Mouse (Mus musculus): ENCODE measurements around the gene Mgst2. TPM values are rescaled to one million over a fixed set of nuclear protein-coding genes. Genes with fewer than 3 reads are reported as not detected.

Mgst2 gene
- 2.8 and 3.6 TPM in 2 replicates for polyA plus RNA-seq (2012; rRNA removed)
- polyA plus RNA-seq (2014; fragmentation: Nextera tagmentation; extraction: Ambion mirVana): 19.0 and 20.8 TPM in 2 replicates

- WGBS (ENCODE audit: insufficient replicate concordance): 55% methylated on average over 4 of the region's 4 CpGs
- peak within 1 kb of the TSS; percentile 51 for H3K4me2 ChIP-seq (ENCODE audit: low read depth)
Measured at GRCm38 (mm10) chr3:51660060-51660459, at the start of gene Mgst2. Gene Mgst2, plus strand, starts transcription at chr3:51660360.

DNA sequence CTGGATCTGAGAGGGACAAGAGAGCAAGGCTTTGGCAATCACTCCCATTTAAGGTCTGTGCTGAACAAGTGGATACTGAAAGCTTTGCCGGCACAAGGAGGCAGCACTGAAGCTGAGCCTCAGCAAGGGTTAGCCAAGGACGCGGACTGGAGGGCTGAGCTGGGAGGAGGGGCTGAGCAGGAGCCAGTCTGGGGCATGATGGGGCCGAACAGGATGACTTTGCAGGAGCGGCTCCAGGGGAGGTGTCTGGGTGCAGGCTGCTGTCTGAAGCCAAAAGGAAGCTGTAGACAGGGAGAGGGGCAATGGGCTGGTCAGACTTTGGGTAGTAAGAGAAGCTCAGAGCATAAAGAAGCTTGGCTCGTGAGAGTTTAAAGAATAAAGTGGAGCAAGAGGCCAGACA lies 48.2 kb upstream of the Mgst2 start:
- ATAC-seq (ENCODE audit: insufficient read depth) (peak; percentile 43; the same call in 1 of the 2 replicates), DNase-seq (ENCODE audit: low read depth in 3 of 3, low spot score in 3 of 3) (peak; percentile 16 to 32 (median 22))
- no peaks in the 10 kb centered on the region for H3K27me3 ChIP-seq (ENCODE audit: control insufficient read depth, insufficient read depth, low read length)
- TF ChIP-seq EP300 (IDR thresholded peaks at IDR 0.05; ENCODE audit: low read depth) (no peak), CTCF (IDR thresholded peaks at IDR 0.05; ENCODE audit: low read depth) (peak; percentile 49)
- no peak overlapping the region for H3K4me3 ChIP-seq (ENCODE audit: insufficient read depth in 1 of 2, low read depth in 2 of 2, low read length in 2 of 2)
- no peak overlapping the region for H3K9ac ChIP-seq (replicated peaks)
- peaks cover 0 to 6% of the 10 kb centered on the region in 2 experiments; a peak in 2 of 4 replicates for H3K4me1 ChIP-seq (replicated peaks; ENCODE audit: control insufficient read depth in 2 of 2, insufficient read depth in 2 of 2, low read length in 1 of 2)
- no peaks in the 10 kb centered on the region for H3K36me3 ChIP-seq (replicated peaks; ENCODE audit: control insufficient read depth, insufficient read depth, low read depth)
- WGBS (ENCODE audit: insufficient replicate concordance): 4% methylated on average over 6 of the region's 6 CpGs
- no peaks in the 10 kb centered on the region for H3K9me3 ChIP-seq (ENCODE audit: control insufficient read depth, low read length)
- H3K4me2 ChIP-seq (ENCODE audit: low read depth): no peak overlapping the region
- H3K27ac ChIP-seq: no peak overlapping the region

More at GRCm38 (mm10) chr3:51660060-51660459, at the start of gene Mgst2:
- no peak for ATAC-seq (ENCODE audit: insufficient read depth)
- H3K9ac ChIP-seq (replicated peaks): peak within 1 kb of the TSS; percentile 37
- H3K27me3 ChIP-seq (ENCODE audit: control insufficient read depth, insufficient read depth, low read length): no peaks in the 10 kb centered on the region
- TF ChIP-seq EP300 (IDR thresholded peaks at IDR 0.05; ENCODE audit: low read depth): no peak
- TF ChIP-seq CTCF (IDR thresholded peaks at IDR 0.05; ENCODE audit: low read depth): no peak
- H3K4me1 ChIP-seq (replicated peaks; ENCODE audit: control insufficient read depth in 2 of 2, insufficient read depth in 2 of 2, low read length in 1 of 2): peaks cover 16 to 30% of the 10 kb centered on the region in 2 experiments
- no peaks in the 10 kb centered on the region for H3K9me3 ChIP-seq (ENCODE audit: control insufficient read depth, low read length)
- H3K36me3 ChIP-seq (replicated peaks; ENCODE audit: control insufficient read depth, insufficient read depth, low read depth): no peaks in the 10 kb centered on the region
- DNase-seq (ENCODE audit: low read depth in 3 of 3, low spot score in 3 of 3): no peak
- peak within 1 kb of the TSS; percentile 28 to 39 for H3K4me3 ChIP-seq (ENCODE audit: insufficient read depth in 1 of 2, low read depth in 2 of 2, low read length in 2 of 2)
- H3K27ac ChIP-seq: peak within 1 kb of the TSS; percentile 50

DNA sequence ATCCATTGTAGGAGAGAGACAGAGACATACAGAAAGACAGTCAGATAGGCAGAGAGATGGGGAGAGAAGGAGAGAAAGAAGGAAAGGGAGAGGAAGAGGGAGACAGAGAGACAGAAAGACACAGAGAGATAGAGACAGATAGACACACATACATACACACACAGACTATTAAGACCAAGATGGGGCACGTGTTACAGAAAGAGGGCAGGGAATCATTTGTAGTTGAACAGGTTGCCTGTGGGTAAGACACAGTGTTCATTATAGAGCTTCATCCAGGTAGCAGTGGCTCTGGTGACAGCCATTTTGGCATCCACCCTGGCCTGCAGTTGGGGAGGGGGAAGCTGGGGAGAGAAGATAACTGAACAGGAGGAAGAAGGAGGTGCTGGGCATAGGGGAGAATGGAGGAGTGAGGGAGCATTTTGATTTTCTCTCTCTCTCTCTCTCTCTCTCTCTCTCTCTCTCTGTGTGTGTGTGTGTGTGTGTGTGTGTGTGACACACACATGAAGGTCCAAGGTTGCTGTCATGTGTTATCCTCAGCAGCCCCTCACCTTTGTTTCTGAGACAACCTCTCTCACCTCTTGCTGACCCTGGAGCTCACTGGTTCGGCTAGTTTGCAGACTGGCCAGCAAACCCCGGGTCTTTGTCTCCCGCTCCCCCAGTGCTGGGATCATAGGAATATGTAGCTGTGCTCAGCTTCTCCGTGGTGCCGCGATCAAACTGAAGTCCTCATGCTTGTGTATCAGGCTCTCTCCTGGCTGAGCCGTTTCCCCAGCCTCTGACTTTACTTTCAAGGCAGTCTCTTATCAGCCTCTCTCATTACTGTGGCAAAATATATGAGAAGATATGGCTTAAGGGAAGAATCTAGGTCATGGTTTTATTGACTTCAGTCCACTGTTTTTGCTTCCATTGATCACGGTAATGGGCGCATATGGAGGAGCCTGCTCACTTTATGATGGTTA lies 47.5 kb upstream of the Mgst2 start:
- Histone ChIP-seq H3K9me3 (ENCODE audit: control insufficient read depth, low read length) (no peaks in the 10 kb centered on the region), H3K36me3 (replicated peaks; ENCODE audit: control insufficient read depth, insufficient read depth, low read depth) (no peaks in the 10 kb centered on the region), H3K27me3 (ENCODE audit: control insufficient read depth, insufficient read depth, low read length) (no peaks in the 10 kb centered on the region), H3K4me1 (replicated peaks; ENCODE audit: control insufficient read depth in 2 of 2, insufficient read depth in 2 of 2, low read length in 1 of 2) (peaks cover 0 to 6% of the 10 kb centered on the region in 2 experiments; a peak in 2 of 4 replicates), H3K27ac (no peak overlapping the region), H3K4me2 (ENCODE audit: low read depth) (no peak overlapping the region), H3K9ac (replicated peaks) (no peak overlapping the region), H3K4me3 (ENCODE audit: insufficient read depth in 1 of 2, low read depth in 2 of 2, low read length in 2 of 2) (no peak overlapping the region)
- ATAC-seq (ENCODE audit: insufficient read depth) (no peak), DNase-seq (ENCODE audit: low read depth in 3 of 3, low spot score in 3 of 3) (no peak)
- TF ChIP-seq CTCF (IDR thresholded peaks at IDR 0.05; ENCODE audit: low read depth) (no peak), EP300 (IDR thresholded peaks at IDR 0.05; ENCODE audit: low read depth) (no peak)
- 62% methylated on average over 10 of the region's 10 CpGs for WGBS (ENCODE audit: insufficient replicate concordance)

- H3K36me3 ChIP-seq (replicated peaks; ENCODE audit: control insufficient read depth, insufficient read depth, low read depth): no peaks in the 10 kb centered on the region
- ATAC-seq (ENCODE audit: insufficient read depth) (no peak), DNase-seq (ENCODE audit: low read depth in 3 of 3, low spot score in 3 of 3) (no peak)
- 82% methylated on average over 13 of the region's 13 CpGs for WGBS (ENCODE audit: insufficient replicate concordance)
- H3K4me2 ChIP-seq (ENCODE audit: low read depth): no peak overlapping the region
- peaks cover 0 to 6% of the 10 kb centered on the region in 2 experiments; a peak in 2 of 4 replicates for H3K4me1 ChIP-seq (replicated peaks; ENCODE audit: control insufficient read depth in 2 of 2, insufficient read depth in 2 of 2, low read length in 1 of 2)
- H3K9ac ChIP-seq (replicated peaks): no peak overlapping the region
- no peak overlapping the region for H3K27ac ChIP-seq
- no peaks in the 10 kb centered on the region for H3K27me3 ChIP-seq (ENCODE audit: control insufficient read depth, insufficient read depth, low read length)
- TF ChIP-seq CTCF (IDR thresholded peaks at IDR 0.05; ENCODE audit: low read depth): no peak
- TF ChIP-seq EP300 (IDR thresholded peaks at IDR 0.05; ENCODE audit: low read depth): no peak
- no peaks in the 10 kb centered on the region for H3K9me3 ChIP-seq (ENCODE audit: control insufficient read depth, low read length)
- no peak overlapping the region for H3K4me3 ChIP-seq (ENCODE audit: insufficient read depth in 1 of 2, low read depth in 2 of 2, low read length in 2 of 2)
Measured at GRCm38 (mm10) chr3:51614278-51614677, 45.9 kb upstream of the Mgst2 start.

GRCm38 (mm10) chr3:51623956-51624355 lies 36.2 kb upstream of the Mgst2 start:
- Histone ChIP-seq H3K4me1 (replicated peaks; ENCODE audit: control insufficient read depth in 2 of 2, insufficient read depth in 2 of 2, low read length in 1 of 2) (no peaks in the 10 kb centered on the region), H3K9me3 (ENCODE audit: control insufficient read depth, low read length) (no peaks in the 10 kb centered on the region), H3K4me2 (ENCODE audit: low read depth) (no peak overlapping the region), H3K27me3 (ENCODE audit: control insufficient read depth, insufficient read depth, low read length) (no peaks in the 10 kb centered on the region), H3K9ac (replicated peaks) (no peak overlapping the region), H3K4me3 (ENCODE audit: insufficient read depth in 1 of 2, low read depth in 2 of 2, low read length in 2 of 2) (no peak overlapping the region), H3K27ac (no peak overlapping the region), H3K36me3 (replicated peaks; ENCODE audit: control insufficient read depth, insufficient read depth, low read depth) (no peaks in the 10 kb centered on the region)
- WGBS (ENCODE audit: insufficient replicate concordance): 34% methylated on average over 2 of the region's 2 CpGs
- no peak for TF ChIP-seq EP300 (IDR thresholded peaks at IDR 0.05; ENCODE audit: low read depth)
- TF ChIP-seq CTCF (IDR thresholded peaks at IDR 0.05; ENCODE audit: low read depth): no peak
- DNase-seq (ENCODE audit: low read depth in 3 of 3, low spot score in 3 of 3) (no peak), ATAC-seq (ENCODE audit: insufficient read depth) (no peak)

Measured in liver, embryonic 14.5 days (tissue).